Mouse (Mus musculus) cerebellum, postnatal 10 days (tissue): ENCODE measurements around the gene Ptcd2.

ENCODE experiments used
- DNase-seq, 2 experiments: peaks; one replicate each; pipeline ENCODE4 v3.0.0; 2021; ENCODE audit warnings: mixed read lengths in 2 of 2

Ptcd2 gene

DNA sequence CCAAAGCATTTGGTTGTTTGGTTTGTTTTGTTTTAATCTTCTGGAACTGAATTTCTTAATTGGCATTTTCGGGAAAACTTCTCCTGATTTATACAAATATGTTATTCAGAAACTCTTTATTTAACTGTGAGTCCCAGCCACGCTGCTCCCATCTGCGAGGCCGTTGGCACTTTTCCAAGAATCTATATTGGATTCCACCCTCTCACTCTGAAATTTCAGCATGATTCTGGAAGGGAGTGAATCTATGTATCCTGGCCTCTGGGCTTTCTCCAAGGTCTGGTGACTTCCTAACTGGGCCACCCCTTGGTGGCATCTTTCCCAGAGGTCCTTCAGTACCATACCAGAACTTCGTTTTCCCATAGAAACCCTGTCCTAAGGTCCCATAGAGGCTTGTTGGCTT lies 40.7 kb downstream of the Ptcd2 start:
- DNase-seq = peak; percentile 63 to 71

DNA sequence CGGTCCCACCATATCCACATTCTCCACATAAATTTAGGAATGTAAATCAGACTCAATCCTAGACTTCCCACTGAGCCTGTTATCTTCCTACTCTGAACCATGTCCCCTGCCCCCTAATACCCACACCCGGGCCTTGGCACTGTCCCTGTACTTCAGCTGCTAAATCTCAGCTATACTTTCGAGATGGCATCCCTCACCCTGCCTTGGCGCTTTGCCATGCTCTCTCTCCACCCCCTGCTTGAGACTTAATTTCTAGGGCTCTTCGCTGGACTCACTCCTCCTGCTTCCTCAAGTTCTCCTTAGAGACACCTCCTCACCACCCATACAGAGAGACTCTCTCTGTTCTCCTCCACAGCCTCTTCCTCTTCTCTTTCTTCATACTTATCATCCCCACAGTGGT lies 44.6 kb downstream of the Ptcd2 start:
- peak; percentile 39 to 53 for DNase-seq

GRCm38 (mm10) chr13:99294176-99294575 lies 50.3 kb downstream of the Ptcd2 start:
- no peak for DNase-seq

GRCm38 (mm10) chr13:99290766-99291165 lies 53.7 kb downstream of the Ptcd2 start:
- no peak for DNase-seq

GRCm38 (mm10) chr13:99287786-99288185 lies 56.7 kb downstream of the Ptcd2 start:
- DNase-seq = no peak

GRCm38 (mm10) chr13:99287207-99287606 lies 57.3 kb downstream of the Ptcd2 start:
- DNase-seq = no peak

- DNase-seq = peak in 1 of 2 experiments; percentile 20
These were observed 59.3 kb downstream of the Ptcd2 start for GRCm38 (mm10) chr13:99285241-99285640.

DNA sequence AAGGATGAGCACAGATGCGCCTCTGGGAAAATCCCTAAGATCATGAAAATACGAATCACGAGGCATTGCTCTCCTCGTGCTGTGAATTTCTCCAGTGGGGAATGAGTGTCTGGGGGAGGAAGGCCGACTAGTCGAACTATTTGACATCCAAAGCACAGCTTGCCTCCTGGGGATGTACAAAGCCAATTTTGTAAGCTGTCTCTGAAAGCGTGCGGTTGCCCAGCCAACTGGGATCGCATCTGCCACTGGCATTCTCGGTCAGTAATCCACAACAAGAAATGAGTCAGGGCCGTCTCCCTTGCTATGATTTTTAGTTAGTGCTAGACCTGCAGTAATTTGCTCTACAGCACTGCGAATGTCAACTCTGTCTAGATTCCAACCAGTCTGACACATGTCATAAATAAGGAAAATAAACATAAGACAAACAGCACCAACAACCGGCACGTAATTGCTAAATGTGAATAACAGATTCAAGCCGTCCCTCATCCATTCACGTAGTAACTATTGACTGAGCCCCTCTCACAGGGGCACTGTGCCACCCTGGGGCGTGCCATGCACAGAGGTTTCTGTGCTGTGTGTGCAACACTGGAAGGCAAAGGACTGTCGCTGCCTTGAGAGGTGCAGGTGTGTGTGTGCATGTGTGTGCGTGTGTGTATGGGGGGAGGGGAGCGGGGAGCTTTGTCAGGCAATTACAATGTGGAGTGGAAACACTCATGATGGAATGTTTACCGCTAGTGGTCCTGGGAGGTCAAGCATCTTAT lies 59.9 kb downstream of the Ptcd2 start:
- peak; percentile 79 to 83 for DNase-seq

GRCm38 (mm10) chr13:99283916-99284315 lies 60.6 kb downstream of the Ptcd2 start:
- DNase-seq = peak in 1 of 2 experiments; percentile 29

DNA sequence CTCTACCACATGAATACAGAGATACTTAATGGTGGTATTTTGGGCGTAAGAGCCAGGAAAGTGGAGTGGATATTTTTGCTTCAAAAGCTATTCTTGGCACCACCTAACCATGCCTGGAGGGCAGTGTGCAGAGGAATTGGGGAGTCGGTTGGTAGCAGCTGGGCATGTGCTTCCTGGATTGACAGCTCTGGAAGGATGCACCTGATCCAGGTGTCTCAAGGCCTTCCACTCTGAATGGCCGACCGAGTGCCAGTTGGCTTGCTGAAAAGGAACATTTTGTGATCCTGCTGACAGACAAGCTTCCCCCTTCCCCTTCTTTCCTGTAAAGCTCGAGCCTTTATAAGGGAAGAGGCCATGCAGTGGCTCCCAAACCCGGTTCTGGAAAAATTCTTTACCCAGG lies 61.5 kb downstream of the Ptcd2 start:
- DNase-seq = peak; percentile 40 to 47

GRCm38 (mm10) chr13:99279351-99279750 lies 65.2 kb downstream of the Ptcd2 start:
- no peak for DNase-seq

GRCm38 (mm10) chr13:99278511-99278910 lies 66.0 kb downstream of the Ptcd2 start:
- no peak for DNase-seq

DNA sequence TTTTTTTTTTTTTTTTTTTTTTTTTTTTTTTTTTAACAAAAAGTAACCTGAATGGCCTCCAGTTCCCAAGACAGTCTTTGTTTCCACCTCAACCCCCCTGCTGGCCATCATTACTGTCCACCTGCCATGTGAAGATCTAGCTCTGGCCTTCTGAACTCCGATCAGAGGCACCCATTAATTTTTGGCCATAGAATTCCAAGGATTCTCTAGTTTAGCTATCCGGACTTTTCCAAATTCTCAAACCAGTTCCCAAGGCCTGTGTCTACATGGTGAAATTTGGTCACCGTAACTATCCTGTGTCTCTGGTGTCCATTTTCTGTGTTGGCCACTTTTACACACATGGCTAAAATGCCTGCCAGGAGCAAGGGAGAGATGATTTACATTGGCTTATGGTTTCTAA lies 67.0 kb downstream of the Ptcd2 start:
- DNase-seq = no peak

DNA sequence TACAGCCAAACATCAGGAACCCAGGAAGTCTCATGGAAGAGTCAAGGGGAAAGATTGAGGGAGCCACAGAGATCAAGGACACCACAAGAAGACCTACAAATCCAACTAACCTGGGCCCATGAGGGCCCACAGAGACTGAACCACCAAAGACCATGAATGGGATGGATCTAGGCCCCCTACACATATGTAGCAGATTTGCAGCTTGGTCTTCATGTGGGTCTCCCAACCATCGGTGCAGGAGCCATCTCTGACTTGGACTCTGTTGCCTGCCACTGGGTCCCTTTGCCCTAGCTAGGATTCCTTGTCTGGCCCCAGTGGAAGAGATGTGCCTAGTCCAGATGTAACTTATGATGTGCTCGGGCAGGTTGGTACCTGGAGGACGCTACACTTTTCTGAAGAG lies 72.5 kb downstream of the Ptcd2 start:
- no peak for DNase-seq
